Mouse (Mus musculus): Measurements from ENCODE around the gene Cfap61. TPM values are rescaled to one million over a fixed set of nuclear protein-coding genes. Genes with fewer than 3 reads are reported as not detected.

Gene Cfap61
- polyA plus RNA-seq, 1 experiment from 2014 or later, result 2.0 TPM

DNA sequence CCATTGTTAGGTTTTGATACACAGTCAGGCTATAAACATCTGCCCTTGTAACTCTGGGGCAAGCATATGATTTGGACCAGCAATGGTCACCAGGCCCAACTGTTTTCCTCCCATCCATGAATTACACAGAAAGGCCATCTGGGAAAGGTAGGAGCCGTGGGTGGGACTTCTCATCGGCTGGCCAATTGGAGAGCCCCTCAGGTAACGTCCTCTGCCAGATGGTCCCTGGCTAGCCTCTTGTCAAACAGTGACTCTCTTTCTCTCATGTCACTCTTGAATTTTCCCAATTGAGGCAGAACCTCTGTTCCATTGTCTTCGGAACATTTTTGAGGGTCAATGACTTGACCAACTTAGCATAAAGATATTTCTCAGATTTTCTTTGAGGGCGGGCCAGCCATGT lies 213.2 kb downstream of the Cfap61 start:
- no peaks in the 10 kb centered on the region for H3K9me3 ChIP-seq (replicated peaks)
- H3K27ac ChIP-seq, result no peak overlapping the region
- ATAC-seq, result no peak
- H3K36me3 ChIP-seq (ENCODE audit: poor library complexity, severe bottlenecking), result no peaks in the 10 kb centered on the region
- H3K4me2 ChIP-seq, result no peak overlapping the region
- H3K4me1 ChIP-seq, result no peaks in the 10 kb centered on the region
- no peak overlapping the region for H3K4me3 ChIP-seq
- 95% methylated on average over 5 of the region's 5 CpGs for WGBS
- no peaks in the 10 kb centered on the region for H3K27me3 ChIP-seq
- H3K9ac ChIP-seq, result no peak overlapping the region

DNA sequence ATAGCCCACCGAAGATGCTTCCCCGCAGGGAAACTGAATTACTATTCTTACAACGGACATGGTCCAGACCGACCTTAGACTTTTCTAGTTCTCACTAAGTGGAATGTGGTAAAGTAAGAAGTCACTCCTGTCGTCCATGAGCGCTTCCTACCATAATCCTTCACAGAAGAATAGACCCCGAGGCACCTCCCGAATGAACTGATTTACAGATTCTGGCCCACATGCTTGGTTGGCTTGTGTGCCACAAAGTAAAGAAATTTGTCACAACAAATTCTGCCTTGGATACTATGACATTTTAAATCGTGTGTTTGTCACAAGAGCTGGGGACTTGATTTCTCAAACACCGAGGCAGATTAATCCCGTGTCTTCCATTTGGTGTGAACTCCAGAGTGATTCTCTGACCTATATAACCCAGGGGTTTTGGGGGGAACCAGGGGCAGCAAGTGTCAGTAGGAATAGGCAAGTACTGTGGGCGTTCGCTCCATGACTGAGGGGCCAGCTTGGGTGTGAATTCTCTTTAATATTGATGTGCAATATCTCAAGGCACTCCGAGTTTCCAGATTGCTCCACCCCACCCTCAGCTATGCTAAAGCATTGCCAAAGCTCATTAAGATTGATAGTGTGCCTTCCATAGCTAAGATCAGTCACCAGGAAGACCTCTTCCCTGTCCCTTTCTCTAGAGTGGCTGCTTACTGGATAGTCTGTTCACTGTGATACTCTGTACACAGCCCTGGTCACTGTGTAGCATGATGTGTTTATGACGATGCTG lies 214.8 kb downstream of the Cfap61 start:
- Histone ChIP-seq H3K4me2 (no peak overlapping the region), H3K4me3 (no peak overlapping the region), H3K27ac (no peak overlapping the region), H3K27me3 (no peaks in the 10 kb centered on the region), H3K36me3 (ENCODE audit: poor library complexity, severe bottlenecking) (no peaks in the 10 kb centered on the region), H3K9ac (no peak overlapping the region), H3K4me1 (no peaks in the 10 kb centered on the region), H3K9me3 (replicated peaks) (no peaks in the 10 kb centered on the region)
- ATAC-seq, result peak; percentile 53; the same call in 1 of the 2 replicates
- 83% methylated on average over 15 of the region's 15 CpGs for WGBS

DNA sequence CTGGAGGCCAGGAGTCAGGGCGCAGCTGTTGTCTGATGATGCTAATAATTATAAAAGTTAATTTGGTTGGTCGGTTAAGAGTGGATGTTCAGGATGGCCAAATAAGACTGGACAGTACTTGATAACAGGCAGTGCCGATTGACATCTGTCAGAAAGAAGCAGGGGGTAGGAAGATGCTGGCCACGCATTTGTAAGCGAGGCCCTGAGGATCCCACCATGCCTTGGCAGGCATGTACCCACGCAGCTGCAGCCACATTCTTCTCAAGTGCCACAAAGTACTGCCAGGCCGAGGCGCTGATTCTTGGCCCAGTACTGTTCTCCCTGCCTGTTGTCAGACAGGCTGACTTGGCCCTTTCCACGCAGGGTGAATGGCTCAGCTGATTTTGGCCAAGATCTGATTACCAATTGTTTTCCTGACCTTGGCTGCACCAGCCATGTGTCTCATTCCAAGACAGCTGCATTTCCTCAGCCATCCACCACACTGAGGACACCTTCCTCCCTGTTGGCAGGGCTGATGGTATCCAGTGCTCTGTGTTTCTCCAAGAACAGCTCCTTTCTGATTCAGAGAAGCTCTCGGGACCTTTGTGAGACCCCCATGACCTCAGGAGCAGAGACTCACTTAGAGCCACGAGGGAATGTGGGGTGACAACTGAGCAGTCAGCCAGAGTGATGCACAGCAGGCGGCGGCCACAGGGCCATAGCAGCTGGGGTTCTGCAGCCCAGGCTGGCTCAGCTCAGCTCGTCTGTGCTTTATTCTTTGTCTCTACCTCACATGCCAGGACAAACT lies 233.6 kb downstream of the Cfap61 start:
- Histone ChIP-seq H3K27me3 (no peaks in the 10 kb centered on the region), H3K9me3 (replicated peaks) (no peaks in the 10 kb centered on the region), H3K9ac (no peak overlapping the region), H3K4me1 (peaks cover 18% of the 10 kb centered on the region), H3K4me2 (no peak overlapping the region), H3K27ac (no peak overlapping the region), H3K36me3 (ENCODE audit: poor library complexity, severe bottlenecking) (no peaks in the 10 kb centered on the region), H3K4me3 (no peak overlapping the region)
- WGBS, result 53% methylated on average over 14 of the region's 14 CpGs
- peak; percentile 50; the same call in 1 of the 2 replicates for ATAC-seq

DNA sequence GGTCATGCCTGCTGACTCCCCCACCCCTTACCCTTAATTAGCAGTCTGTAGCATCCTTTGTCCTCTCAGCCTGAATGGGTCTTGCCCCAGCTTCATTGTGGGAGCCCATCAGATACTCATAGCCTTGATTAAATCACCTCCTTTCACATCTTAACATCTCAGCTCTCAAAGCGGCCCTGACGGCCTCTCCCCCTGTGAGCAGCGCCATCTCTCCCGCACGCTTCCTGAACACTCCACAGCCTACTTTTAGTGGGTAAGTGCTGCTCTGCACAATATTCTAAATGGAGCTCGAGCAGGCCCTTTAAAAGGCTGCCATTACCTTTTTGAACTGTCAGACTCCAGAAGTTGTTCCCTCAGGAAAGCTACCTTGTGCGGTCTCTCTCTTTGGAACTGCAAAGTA lies 234.9 kb downstream of the Cfap61 start:
- ATAC-seq, result peak; percentile 23; the same call in 1 of the 2 replicates
- WGBS, result 25% methylated on average over 7 of the region's 7 CpGs
- 0 out of 2 replicates have a peak overlapping the region, but pooled peaks have one; percentile 4 for H3K27ac ChIP-seq

DNA sequence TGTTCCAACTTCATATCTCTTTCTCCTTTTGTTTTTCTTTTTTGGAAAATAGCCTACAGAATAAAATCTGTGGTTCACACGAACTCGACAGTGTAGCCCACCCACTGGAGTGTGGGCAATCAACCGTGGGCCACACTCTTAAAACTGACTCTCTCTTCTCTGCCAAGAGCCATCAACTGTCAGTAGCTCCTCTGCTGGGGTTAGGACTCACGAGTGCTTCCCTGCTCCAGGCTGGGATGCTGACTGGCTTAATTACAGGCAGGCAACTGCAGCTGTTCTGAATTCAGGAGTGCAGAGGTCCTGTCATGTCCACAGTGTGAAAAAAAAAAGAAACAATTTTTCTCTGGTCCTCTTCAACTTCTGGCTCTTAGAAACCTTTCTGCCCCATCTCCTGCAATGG lies 237.5 kb downstream of the Cfap61 start:
- no peak for ATAC-seq
- Histone ChIP-seq H3K27me3 (no peaks in the 10 kb centered on the region), H3K4me3 (no peak overlapping the region), H3K9me3 (replicated peaks) (no peaks in the 10 kb centered on the region), H3K27ac (no peak overlapping the region), H3K9ac (no peak overlapping the region), H3K36me3 (ENCODE audit: poor library complexity, severe bottlenecking) (no peaks in the 10 kb centered on the region), H3K4me2 (no peak overlapping the region), H3K4me1 (peaks cover 18% of the 10 kb centered on the region)
- WGBS, result 30% methylated on average over 4 of the region's 4 CpGs

More for the DNA sequence above, 234.9 kb downstream of the Cfap61 start:
- Histone ChIP-seq H3K4me1 (peaks cover 18% of the 10 kb centered on the region), H3K9ac (no peak overlapping the region), H3K36me3 (ENCODE audit: poor library complexity, severe bottlenecking) (no peaks in the 10 kb centered on the region), H3K4me3 (no peak overlapping the region), H3K4me2 (no peak overlapping the region), H3K9me3 (replicated peaks) (no peaks in the 10 kb centered on the region), H3K27me3 (no peaks in the 10 kb centered on the region)

DNA sequence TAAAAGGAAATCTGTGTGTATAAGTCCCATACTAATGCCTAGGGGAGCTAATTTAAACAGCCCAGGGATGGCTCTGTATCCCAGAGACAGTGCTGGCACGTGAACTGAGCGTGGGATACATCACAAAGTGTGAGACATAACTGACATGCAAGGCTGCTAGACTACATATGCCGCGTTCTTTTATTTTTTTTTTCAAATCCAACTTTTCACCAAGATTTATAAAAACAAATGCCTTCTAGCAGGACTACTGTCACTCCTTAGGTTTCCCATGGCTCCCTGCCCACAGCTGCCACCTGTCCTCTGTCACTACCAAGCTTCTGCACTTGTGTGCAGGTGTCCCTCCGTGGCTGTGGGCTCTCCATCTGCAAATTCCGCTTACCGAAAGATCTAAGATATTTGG lies 239.6 kb downstream of the Cfap61 start:
- ATAC-seq, result peak; percentile 82; the same call in 1 of the 2 replicates
- 73% methylated on average over 7 of the region's 7 CpGs for WGBS
- no peak overlapping the region for H3K4me3 ChIP-seq
- H3K4me1 ChIP-seq, result peaks cover 6% of the 10 kb centered on the region; the same call in 1 of the 2 replicates
- no peak overlapping the region for H3K9ac ChIP-seq
- no peaks in the 10 kb centered on the region for H3K36me3 ChIP-seq (ENCODE audit: poor library complexity, severe bottlenecking)
- peaks cover 7% of the 10 kb centered on the region for H3K9me3 ChIP-seq (replicated peaks)
- H3K27ac ChIP-seq, result no peak overlapping the region
- H3K4me2 ChIP-seq, result no peak overlapping the region
- no peaks in the 10 kb centered on the region for H3K27me3 ChIP-seq

DNA sequence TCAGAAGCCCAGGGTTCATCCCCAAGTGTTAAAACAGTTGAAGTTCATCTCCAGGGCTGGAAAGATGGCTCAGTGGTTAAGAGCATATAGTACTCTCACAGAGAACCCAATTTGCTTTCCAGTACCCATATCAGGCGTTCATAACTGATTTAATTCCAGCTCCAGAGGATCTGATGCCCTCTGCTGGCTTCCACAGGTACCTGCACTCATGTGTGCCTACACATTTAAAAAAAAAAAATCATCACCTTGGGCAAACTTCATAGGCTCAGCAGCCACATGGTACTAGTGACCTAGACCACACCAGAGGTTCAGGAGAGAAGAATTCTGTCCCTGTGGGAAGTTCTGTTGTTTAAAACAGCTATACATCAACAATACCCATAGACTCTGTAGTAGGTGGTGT lies 244.1 kb downstream of the Cfap61 start:
- peaks cover 9% of the 10 kb centered on the region for H3K9me3 ChIP-seq (replicated peaks)
- 77% methylated on average over 1 of the region's 1 CpGs for WGBS
- H3K4me2 ChIP-seq, result no peak overlapping the region
- no peak overlapping the region for H3K9ac ChIP-seq
- ATAC-seq, result no peak
- no peaks in the 10 kb centered on the region for H3K36me3 ChIP-seq (ENCODE audit: poor library complexity, severe bottlenecking)
- no peaks in the 10 kb centered on the region for H3K27me3 ChIP-seq
- H3K4me1 ChIP-seq, result peaks cover 7% of the 10 kb centered on the region
- H3K27ac ChIP-seq, result no peak overlapping the region
- no peak overlapping the region for H3K4me3 ChIP-seq

DNA sequence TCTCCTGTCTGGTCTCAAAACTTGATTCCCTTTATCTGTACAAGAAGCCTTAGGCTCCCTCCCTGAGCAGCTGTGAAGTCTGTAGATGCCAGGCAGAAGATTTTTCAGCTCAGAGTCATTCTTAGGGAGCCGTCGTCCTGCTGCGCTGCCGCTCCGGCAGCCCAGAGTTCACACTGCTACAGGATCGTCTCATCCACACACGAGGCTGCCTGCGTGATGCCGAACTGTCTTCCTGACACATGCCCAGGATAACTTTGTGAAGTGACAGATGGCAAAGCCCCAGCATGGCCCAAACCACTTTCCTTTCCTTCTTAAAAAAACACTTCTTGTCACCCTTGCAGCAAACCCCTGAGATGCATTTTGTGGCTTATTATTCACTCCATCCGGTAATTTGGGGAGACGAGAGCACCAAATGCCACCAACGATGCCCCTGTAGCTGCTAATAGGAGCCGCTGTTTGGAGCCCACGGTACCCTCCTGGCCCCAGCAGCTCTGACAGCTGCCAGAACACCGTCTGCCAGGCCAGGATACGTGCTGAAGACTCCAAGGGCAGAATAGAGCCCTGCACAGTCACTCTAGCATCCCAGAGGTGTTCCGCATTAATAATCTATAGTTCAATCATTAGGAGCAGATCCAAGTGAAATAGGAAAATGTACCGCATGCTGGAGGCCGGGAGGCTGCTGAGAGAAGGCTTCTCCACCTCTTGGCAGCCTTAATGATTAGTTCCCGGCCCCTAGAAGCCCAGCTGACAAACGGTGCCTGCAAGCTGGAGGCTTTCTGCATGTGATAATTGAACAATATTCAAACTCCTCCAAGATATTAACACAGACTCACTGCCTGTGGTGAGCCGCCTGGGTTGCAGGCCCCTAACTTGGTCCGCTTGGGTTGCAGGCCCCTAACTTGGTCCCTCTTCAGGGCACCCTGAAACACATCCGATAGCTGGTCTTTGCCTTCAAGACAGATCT lies 249.5 kb downstream of the Cfap61 start:
- peak; percentile 85 for ATAC-seq

DNA sequence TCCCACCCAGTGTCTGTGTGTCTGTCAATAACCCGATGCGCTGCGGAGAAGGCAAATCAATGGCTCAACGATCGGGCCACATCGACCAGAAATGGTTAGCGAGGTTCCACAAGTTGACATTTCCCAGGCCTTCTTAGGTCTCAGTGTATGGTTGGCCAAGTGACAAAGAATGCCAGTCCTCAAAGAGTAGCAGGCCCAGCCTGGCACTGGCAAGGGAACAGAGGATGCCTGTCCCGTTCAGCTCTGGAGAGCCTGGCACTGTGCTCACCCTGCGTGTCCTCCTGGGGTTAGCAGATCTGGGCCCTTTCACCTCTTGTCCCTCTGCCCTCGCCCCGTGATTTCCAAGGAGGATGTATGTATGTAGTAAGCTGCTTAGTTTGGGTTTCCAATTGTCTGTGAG lies 261.5 kb downstream of the Cfap61 start:
- no peaks in the 10 kb centered on the region for H3K9me3 ChIP-seq (replicated peaks)
- ATAC-seq, result no peak
- 91% methylated on average over 11 of the region's 11 CpGs for WGBS
- H3K4me3 ChIP-seq, result no peak overlapping the region
- H3K27ac ChIP-seq, result no peak overlapping the region
- no peak overlapping the region for H3K9ac ChIP-seq
- H3K4me1 ChIP-seq, result 0 out of 2 replicates have a peak, but pooled peaks cover 4% of the 10 kb centered on the region
- no peaks in the 10 kb centered on the region for H3K36me3 ChIP-seq (ENCODE audit: poor library complexity, severe bottlenecking)
- no peak overlapping the region for H3K4me2 ChIP-seq
- no peaks in the 10 kb centered on the region for H3K27me3 ChIP-seq

More for the DNA sequence above, 249.5 kb downstream of the Cfap61 start:
- Histone ChIP-seq H3K4me3 (no peak overlapping the region), H3K9ac (no peak overlapping the region), H3K36me3 (ENCODE audit: poor library complexity, severe bottlenecking) (no peaks in the 10 kb centered on the region), H3K9me3 (replicated peaks) (0 out of 2 replicates have a peak, but pooled peaks cover 2% of the 10 kb centered on the region), H3K4me1 (peaks cover 21% of the 10 kb centered on the region), H3K27ac (peak overlapping the region; percentile 46), H3K4me2 (0 out of 2 replicates have a peak overlapping the region, but pooled peaks have one; percentile 11), H3K27me3 (no peaks in the 10 kb centered on the region)
- WGBS, result 57% methylated on average over 24 of the region's 24 CpGs

DNA sequence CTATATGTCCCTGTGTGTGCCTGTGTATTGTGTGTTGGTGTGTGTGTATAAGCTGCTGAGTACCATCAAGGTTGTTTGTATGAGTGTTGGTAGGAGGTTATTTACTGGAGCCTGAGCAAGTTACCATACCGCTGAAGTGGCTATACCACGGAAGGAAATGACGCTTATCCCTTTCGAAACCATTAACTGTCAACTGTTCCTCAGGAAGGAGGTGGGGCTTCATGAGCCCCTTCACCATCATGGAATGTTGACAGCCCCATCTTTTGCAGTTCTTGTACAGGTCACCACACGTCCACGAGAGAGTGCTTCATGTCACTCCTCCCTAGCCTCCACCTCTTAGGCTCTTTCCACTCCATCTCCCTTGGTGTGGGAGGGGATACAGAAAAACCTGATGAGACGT lies 263.4 kb downstream of the Cfap61 start:
- Histone ChIP-seq H3K36me3 (ENCODE audit: poor library complexity, severe bottlenecking) (no peaks in the 10 kb centered on the region), H3K9ac (no peak overlapping the region), H3K27ac (no peak overlapping the region), H3K4me1 (0 out of 2 replicates have a peak, but pooled peaks cover 4% of the 10 kb centered on the region), H3K4me3 (no peak overlapping the region), H3K4me2 (no peak overlapping the region), H3K9me3 (replicated peaks) (no peaks in the 10 kb centered on the region), H3K27me3 (no peaks in the 10 kb centered on the region)
- no peak for ATAC-seq
- WGBS, result 85% methylated on average over 7 of the region's 7 CpGs

DNA sequence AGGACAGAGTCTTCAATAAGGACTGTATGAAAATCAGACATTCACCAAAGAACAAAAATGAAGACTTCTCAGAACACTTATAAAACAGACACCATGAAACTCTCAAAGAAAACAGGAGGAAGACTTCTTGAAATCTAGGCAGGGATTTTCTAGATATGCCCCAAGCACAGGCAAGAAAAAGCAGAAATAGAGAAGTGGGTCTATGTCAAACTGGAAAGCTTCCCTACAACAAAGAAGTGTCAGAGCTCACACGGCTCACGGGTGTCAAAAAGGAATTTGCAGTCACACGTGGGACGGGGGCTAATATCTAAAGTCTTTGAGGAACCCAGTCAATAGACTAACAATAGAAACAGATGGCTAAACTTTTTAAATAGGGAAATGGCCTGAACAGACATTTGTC lies 276.4 kb downstream of the Cfap61 start:
- Histone ChIP-seq H3K27me3 (peaks cover 6% of the 10 kb centered on the region; the same call in 1 of the 2 replicates), H3K4me2 (no peak overlapping the region), H3K9ac (no peak overlapping the region), H3K27ac (no peak overlapping the region), H3K4me3 (no peak overlapping the region), H3K4me1 (peaks cover 18% of the 10 kb centered on the region), H3K36me3 (ENCODE audit: poor library complexity, severe bottlenecking) (no peaks in the 10 kb centered on the region), H3K9me3 (replicated peaks) (no peaks in the 10 kb centered on the region)
- ATAC-seq, result no peak
- 15% methylated on average over 4 of the region's 4 CpGs for WGBS

Data from forebrain, embryonic 13.5 days (tissue).